Mouse (Mus musculus) urinary bladder, postnatal 14 days (tissue): ENCODE measurements around the gene Magi2.
"Not testable (repeated sequence)": the region's sequence is repeated elsewhere in the genome, so short reads cannot be mapped to it uniquely, and the experiment has no call there.

Experiments
- DNase-seq: peaks from one replicate; pipeline ENCODE4 v3.0.0; 2021; ENCODE audit warnings: low spot score

Gene Magi2

DNA sequence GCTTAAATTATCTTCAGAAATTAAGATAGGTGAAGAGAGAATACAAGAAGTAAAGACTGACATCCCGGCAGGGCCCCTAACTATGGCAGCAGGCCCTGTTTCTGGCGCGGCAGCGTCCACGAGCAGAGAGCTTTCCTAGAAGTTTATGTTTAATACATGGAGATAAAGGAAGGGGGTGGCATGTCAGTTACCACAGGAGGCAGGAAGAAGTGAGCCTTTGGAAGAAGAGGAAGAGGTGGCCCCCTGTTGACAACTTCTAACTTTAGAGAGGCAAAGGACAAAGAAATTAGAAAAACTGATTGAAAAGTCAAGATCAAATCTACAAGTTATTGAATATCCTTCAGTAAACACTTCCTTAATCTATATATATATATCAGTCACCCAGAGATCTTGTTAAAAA, 1281.8 kb downstream of the Magi2 start:
- DNase-seq = no peak

DNA sequence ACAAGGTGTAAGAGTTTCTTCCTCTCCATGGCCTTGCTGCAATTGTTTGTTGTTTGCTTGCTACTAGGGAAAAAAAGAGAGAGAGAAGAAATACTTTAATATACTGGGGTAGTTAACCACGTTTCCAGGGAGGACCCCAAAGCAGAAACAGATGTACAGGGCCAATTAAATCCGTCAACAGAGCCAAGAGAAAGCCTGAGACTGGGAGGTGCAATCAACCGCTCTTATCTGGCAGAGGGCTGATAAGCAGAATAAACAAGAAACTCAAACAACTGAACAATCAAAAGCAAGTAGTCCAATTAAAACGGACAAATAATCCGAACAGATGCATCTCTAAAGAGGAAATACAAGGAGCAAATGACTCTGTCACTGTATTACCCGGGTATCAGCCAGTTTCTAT, 1282.8 kb downstream of the Magi2 start:
- DNase-seq = no peak

DNA sequence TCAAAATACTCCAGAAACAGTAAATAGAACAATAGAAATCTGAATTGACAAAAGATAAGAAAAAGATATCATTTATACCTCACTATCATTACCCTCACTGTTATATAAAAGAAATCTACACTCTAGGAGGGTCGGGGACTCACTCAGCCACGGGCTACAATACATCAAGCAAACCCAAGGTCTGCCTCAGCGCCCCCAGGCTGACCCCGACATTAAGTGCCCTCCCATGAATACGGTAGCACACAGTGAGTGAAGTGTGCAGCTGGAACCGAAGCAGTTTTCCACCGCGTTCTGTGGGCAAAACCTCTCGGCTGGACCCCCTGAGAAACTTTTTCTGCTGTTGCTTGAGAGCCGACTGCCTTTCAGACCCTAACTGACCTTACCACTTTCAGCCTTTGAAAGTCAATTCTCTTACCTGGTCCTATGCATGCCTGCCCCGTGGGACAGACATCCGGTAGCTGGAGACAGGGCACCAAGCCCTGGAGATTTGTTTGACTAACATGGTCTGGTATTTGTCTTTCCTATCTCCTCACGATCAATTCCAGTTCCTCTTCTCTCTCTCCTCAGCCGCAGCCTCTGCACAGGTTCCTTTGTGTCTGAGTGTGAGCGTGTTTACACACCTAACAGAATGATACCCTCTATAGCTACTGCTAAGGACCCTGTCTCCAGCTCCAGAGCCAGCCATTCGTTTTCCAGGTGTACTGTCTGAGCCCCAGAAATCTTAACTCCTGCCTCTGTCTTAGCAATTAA, 1285.7 kb downstream of the Magi2 start:
- no peak for DNase-seq

DNA sequence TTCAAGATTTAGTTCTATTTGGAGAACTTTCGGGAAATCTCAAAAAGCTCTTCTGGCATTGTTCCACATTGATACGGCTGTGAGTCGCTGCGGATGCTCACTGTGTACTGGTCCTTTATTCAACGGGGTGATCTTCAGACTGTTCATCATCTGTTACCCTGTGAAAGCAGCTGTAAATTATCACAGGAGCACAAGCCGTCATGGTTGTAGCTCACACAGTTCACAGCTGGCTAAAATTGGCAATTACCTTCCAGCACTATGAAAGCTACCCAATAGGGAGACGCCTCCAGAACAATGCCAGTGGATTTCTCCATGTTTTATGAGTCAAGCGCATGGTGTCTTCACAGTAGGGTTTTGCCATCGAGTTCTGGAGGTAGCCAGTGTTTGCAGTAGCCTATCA, 1294.8 kb downstream of the Magi2 start:
- no peak for DNase-seq

DNA sequence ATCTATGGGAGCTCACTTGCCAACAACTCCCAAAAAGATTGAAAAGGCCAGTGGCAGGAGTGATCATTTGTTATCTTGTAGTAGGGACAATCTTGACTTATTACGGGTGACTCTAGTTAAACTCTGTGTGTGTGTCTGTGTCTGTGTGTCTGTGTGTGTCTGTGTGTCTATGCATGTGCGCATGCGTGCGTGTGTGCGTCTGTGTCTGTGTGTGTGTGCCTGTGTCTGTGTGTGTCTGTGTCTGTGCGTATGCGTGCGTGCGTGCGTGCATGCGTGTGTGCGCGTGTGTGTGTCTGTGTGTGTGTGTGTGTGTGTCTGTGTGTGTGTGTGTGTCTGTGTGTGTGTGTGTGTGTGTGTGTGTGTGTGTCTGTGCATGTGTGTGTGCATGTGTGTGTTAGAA, 1295.2 kb downstream of the Magi2 start:
- no peak for DNase-seq

DNA sequence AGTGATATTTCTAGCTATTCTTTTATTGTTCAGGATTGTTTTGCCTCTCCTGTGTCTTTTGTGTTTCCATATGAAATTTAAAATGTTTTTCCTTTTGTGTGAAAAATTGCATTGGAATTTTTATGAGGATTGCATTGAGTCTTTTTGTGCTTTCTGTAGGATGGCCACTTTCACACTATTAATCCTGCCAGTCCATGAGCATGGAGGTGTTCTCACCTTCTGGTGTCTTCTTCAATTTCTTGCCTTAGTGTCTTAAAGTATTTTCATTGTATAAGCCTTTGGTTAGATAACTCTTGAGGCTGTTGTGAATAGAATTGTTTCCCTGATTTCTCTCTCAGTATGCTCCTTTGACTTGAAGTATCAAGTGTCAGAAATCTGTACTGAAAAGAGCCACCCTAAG, 1296.9 kb downstream of the Magi2 start:
- no peak for DNase-seq

DNA sequence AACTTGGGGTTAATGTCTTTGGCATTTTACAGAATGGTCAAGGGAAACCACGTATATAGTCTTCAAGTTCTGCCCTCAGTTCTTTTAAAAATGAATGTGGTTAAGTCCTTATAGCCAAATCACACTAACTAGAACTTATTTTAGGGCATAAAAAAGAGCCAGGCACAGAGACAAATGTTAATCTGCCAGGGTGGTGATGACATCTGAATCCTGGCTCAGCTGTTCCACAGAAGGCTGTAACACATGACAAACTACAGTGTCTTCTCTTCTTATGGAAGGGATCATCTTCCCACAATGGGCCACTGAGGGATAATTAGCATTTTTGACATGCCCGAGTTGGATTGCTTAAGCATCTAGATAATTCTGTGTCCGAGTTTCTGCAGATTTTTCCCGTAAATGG, 1299.8 kb downstream of the Magi2 start:
- not testable (repeated sequence) for DNase-seq

DNA sequence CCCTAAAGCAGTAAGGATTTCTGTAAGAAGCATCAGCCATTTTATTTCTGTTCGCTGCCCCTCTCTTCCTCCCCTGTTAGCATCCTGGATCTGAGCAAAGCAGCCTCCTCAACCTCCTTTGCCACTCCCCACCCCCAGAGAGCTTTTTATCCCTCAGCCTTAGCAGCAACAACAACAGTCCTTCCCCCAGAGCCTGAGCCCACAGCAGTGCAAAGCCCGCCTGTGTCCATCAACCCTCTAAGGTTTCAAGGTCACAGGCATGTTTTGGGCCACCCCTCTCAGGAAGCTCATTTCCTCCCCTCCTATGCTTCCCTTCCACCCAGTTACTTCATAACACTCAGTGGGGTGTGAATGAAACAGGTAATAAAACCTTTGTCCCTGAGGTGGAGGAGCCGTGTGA, 1309.7 kb downstream of the Magi2 start:
- no peak for DNase-seq

DNA sequence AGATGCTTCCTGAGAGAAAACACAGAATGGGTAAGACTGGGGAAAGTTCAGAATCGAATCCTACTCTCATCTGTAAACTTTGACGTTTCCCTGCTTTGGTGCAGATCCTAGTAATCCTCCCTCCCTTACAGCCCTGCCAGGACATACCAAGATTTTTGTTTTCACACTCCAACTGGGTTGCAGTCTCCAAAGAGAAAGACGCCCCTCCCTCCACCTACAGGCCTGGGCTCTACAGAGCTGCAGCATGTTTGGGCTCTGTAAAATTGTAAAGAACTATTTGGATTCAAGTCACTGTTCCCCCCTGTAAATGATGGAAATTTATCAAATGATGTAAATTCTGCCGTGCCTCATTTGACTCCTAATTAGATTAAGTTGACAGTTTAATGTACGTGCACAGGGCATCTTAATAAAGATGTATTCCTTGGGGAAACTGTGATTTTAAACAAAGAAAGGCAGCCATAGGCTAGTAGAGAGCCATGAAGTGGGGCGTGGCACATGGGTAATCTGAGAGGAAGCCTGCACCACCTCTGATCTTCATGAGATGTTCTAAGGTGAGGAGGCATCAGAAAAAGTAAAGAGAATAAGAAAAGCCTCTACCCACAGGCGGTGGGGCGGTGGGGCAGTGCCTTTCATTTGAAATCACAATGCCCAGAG, 1310.7 kb downstream of the Magi2 start:
- DNase-seq = no peak

DNA sequence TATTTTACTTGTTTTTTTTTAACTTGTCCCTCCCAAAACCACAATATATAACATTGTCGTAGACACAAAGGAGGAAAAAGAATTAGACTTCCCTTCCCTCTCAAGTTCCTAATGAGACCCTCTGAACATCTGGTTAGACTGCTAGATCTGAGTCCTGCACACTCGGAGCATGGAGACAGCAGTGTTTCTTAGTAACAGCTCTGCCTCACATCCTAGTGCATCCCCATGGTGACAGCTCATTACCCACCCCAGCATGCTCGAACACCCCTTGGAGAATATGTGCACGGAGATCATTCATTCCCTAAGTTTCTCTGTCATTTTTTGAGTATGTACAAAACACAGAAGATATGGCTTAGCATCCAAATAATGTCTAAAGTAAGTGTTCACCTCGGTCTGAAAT, 1317.5 kb downstream of the Magi2 start:
- DNase-seq = no peak

DNA sequence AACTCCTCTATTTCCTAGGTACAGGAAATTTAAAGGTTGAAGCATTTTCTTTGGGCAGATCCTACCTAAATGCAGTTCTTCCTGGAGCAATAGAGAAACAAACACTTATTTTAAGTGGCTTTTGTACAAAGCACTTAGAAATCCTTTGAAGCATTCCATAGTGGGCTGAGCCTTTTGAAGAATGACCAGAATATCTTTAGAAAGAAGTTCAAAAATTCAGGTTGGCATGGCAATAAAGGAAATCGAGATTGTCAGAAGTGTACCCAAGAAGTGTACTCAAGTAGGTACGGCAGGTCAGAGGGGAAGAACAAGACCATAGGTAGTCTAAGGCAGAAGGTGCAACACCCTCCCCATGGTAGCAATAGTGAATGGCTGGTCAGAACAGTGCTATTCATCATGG, 1332.5 kb downstream of the Magi2 start:
- no peak for DNase-seq

DNA sequence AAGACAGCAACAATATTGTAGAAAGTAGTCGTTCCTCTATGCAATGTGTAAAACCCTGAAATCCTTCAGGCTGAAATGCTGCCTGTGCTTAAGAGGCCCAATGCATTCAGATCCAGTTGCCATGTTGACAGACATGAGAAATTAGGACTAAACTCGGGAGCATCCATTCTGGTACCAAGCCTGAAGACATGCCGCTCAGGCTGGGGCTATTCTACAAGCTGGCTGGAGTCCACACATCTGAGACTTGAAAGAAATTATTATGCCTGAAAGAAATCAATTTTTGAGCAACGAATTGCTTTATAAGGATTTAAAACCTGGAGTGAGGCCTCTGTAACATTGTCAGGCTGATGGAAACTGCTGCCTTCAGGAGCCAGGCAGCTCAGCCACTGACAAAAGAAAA, 1333.0 kb downstream of the Magi2 start:
- no peak for DNase-seq

DNA sequence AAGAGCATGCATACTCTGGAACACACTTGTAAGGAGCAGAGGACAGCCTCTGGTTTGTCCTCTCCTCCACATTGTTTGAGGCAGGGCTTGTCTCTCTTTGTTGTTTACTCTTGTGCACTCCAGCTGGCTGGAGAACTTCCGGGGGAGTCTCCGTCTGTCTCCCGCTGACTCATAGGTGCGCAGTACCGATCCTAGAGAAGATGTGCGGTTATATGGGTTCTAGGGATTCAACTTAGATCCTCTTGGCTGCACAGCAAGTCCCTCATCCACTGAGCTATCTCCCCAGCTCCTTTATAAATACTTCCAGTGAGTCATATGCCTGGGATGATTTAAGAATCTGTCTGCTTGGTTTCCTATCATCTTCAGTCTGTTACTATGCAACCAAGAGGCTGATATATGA, 1341.6 kb downstream of the Magi2 start:
- DNase-seq = peak; percentile 36

DNA sequence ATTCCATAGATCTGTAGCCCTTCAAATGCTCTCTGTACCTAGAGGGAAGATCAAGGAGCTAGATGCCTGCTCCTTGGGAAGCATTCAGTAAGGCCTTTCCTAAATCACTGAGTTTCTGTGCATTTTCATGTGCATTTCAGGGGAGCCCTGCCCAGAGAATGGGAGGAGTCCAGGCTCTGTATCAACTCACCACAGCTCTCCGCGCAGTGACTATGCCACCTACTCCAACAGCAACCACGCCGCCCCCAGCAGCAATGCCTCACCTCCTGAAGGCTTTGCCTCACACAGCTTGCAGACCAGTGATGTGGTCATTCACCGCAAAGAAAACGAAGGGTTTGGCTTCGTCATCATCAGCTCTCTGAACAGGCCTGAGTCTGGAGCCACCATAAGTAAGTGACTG, 1342.1 kb downstream of the Magi2 start:
- no peak for DNase-seq

DNA sequence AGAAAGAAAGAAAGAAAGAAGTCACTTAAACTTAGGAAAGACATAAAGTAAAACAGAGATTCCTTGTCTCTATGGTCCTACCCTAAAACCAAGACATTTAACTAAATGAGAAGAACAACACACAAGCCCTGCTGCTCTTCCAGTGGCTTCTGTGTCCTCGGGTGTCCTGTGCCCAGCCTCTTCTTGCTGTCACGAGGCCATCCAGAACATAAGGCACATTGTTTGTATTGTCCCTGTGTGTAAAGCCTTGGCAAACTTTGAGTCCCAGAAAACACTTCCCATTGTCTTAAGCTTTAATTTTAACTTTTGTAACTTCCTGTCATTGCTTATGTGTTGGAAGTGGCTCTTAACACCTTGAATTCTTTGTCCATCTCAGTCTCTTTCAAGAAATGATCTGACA, 1348.0 kb downstream of the Magi2 start:
- DNase-seq = no peak

DNA sequence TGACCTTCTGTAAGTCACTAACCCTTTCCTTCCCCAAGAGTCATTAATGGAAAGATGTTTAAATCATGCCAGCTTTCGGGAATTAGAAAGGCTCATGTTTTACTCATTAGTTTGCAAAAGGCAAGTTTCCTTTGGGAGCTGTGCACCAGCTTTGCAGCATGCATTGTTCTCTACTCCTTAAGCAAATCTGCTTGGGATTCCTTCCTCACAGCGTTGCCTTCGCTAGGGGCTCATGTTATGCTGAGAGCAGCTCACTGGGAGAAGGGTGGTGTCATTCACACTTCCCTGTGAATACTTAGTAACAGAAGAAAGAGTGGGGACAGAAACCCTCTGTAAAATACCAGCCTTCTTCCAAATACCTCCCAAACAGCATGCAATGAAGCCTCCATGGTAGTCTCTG, 1349.0 kb downstream of the Magi2 start:
- DNase-seq = no peak

DNA sequence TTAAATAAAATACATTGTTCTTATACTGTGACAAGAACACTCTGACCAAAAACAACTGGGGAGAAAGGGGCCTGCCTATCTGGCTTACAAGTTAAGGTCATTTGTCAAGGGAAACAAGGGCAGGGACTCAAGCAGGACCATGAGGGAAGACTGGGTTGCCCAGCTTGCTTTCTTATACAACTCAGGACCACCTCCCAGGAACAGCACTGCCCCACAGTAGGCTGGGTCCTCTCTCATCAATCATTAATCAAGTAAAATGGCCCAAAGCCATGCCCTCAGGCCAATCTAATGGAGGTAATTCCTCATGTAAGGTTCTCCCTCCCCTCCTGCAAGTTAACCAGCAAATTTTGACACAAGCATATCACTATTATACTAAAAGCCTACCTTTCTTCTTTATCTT, 1349.4 kb downstream of the Magi2 start:
- no peak for DNase-seq

DNA sequence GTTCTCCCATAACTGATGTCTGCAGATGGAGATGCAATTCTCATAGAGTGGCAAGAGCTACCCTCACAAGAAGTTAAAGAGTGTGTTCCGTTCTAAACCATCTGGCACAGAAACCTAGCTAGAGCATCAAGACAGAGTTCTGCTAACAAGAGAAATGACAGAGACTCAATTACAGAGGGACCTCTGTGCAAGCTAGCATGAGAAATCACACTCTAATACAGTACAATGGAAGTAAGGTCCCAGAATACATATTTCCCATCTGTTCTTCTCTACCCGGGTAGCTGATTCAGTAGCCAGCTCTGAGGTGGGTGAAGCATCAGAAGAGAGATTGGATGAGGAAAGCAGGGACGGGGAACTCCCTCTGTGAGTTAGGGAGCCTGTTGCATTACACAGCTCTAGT, 1351.8 kb downstream of the Magi2 start:
- DNase-seq = no peak

DNA sequence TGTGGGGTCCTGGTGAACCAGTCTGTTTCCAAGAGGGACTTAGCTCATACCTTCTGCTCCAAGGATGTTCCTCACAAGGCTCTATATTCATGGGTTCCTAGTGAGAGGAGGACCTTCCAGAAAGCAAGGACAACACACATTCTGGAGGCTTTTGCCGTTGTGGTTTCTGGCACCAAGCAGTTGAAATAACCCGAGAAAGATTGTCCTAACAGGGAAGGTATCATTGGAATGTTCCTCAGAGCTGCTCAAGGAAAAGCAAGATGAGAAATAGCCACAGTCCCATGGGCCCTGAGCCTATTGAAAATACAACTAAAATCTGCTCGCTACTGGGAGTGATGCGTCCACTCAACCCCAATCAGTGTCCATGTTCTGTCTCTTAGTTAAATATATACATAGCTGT, 1353.8 kb downstream of the Magi2 start:
- no peak for DNase-seq

DNA sequence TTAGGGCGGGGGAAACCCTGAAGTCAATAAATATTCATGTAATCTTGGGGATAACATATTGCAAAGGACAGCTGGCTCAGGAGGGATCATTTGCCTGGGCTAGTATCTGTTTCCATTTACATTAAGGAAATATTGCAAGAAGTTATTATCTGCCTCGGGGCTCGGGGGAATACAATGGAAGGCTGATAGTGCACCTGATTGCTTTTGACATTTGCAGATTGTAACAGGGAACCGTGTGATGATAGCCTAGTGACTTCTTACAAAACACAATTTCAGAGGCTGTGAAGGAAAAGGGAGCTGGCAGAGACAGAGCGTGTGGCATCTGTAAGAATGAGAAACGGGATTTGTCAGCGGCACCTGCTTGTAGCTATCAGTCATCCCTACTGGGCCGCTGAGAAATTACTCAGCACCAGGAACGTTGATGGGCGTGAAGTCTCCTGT, 1356.2 kb downstream of the Magi2 start:
- DNase-seq = no peak

DNA sequence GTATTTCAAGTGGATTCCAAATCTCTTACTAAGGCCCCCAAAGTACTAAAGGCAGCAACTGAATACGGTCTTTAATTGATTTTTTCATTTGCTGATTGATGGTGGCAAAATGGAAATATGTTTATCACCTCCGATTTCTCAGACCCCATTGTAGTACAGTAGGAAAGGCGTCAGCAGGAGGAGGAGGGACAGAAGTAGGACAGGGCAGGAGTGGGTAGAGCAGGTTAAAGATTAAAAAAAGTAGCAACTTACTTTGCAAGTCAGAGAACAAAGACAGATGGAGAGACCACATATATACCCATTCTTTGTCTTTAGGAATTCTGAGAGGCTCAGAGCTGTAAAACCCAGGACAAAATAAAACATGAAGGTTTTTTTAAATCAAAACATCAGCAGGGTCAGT, 1356.8 kb downstream of the Magi2 start:
- no peak for DNase-seq

DNA sequence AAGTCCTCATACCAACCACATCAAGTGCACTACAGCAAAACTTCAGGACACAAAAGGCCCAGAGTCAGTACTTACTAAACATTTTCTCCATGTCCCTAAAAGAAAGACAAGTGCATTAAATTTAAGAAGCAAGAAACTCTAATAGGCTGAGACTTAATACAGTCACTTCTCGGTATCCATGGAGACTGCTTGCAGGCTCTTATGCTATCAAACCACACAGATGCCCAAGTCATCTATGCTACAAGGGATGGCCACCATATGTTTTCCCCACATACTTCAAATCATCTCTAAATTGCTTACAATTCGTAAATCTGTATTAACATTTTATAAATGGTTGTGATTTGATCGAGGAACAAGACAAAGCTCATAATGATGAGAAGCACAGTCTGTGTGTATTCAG, 1357.9 kb downstream of the Magi2 start:
- no peak for DNase-seq

DNA sequence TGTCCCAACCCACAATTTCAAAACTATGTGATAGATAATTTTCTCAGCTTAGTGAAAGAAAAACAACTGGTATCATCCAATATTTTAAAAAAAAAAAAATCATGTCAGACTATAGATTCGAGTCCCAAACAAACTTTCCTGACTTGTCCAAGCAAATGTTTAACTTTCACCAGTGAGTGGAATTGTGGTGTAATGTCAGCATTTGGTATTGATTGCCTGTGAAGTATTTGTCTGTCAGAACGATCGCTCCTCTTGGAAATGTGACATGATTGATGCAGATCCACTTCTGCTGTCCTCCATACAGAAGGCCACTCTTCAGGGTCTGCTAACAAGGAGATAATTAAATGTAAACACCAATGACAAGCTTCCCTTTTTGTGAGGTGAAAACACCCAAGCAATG, 1362.9 kb downstream of the Magi2 start:
- no peak for DNase-seq

DNA sequence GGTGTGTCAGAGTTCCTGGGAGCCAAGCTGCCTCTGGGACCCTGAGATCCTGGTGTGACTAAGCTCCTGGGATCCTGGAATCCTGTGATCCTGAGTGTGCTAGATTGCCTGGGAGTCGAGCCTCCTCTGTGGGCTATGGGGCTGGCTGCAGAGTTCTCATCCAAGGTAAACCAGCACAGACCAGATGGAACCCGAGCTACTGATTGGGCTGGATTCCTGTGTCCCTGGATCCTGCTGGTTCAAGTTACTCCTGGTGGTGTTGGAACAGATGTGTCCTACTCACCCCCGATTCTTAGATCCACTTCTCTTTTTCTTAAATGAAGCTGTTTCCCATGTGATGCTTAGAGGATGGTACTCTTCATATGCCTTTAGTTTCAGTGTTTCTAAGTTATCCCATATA, 1371.4 kb downstream of the Magi2 start:
- DNase-seq = no peak
